Mouse (Mus musculus) liver, embryonic 15.5 days (tissue): Measurements from ENCODE around the gene Fam189a1. TPM values are rescaled to one million over a fixed set of nuclear protein-coding genes. Genes with fewer than 3 reads are reported as not detected.

Source experiments
- ATAC-seq: fragments of 200-750 bp; cut with Nextera tagmentation; 2 replicates; pipeline ENCODE4 v1.8.0; 2017; ENCODE audit warnings: moderate number of reproducible peaks, mild to moderate bottlenecking, moderate library complexity; ENCODE audit not compliant: insufficient read depth
- H3K27ac ChIP-seq: fragments of 300-500 bp; sonication (generic); replicated peaks from 2 replicates; pipeline ENCODE4 v1.5.1; 2015; ENCODE audit warnings: mild to moderate bottlenecking, inconsistent platforms
- H3K27me3 ChIP-seq: fragments of 300-500 bp; sonication (generic); 2 replicates; pipeline ENCODE4 v1.6.1; 2015; ENCODE audit warnings: mild to moderate bottlenecking, inconsistent platforms
- H3K36me3 ChIP-seq: fragments of 300-500 bp; sonication (generic); replicated peaks from 2 replicates; pipeline ENCODE4 v1.6.1; 2015; ENCODE audit warnings: moderate library complexity, mild to moderate bottlenecking, inconsistent platforms
- H3K4me1 ChIP-seq: fragments of 300-500 bp; sonication (generic); replicated peaks from 2 replicates; pipeline ENCODE4 v1.6.1; 2015; ENCODE audit warnings: inconsistent platforms
- H3K4me2 ChIP-seq: fragments of 300-500 bp; sonication (generic); 2 replicates; pipeline ENCODE4 v1.6.1; 2015; ENCODE audit warnings: moderate library complexity, mild to moderate bottlenecking, inconsistent platforms
- H3K4me3 ChIP-seq: fragments of 300-500 bp; sonication (generic); replicated peaks from 2 replicates; pipeline ENCODE4 v1.5.1; 2015; ENCODE audit warnings: mild to moderate bottlenecking, inconsistent platforms
- H3K9ac ChIP-seq: fragments of 300-500 bp; sonication (generic); 2 replicates; pipeline ENCODE4 v1.6.1; 2015; ENCODE audit warnings: moderate library complexity, mild to moderate bottlenecking, inconsistent platforms
- H3K9me3 ChIP-seq: fragments of 300-500 bp; sonication (generic); replicated peaks from 2 replicates; pipeline ENCODE4 v1.6.1; 2016; ENCODE audit warnings: inconsistent platforms
- WGBS: fragments of 180-500 bp; shearing (Covaris S2); methylation state at CpG from one replicate; pipeline ENCODE4 v1.1.7; 2015; ENCODE audit warnings: mixed read lengths; ENCODE audit not compliant: insufficient replicate concordance; 5-methylcytosine and 5-hydroxymethylcytosine counted together
- polyA plus RNA-seq: library from polyadenylated mRNA; unstranded; fragments of >200 nt; fragmentation: Nextera tagmentation; extraction: Ambion mirVana; gene quantifications from 2 replicates; pipeline ENCODE4 v1.2.1, GENCODE M21; 2015

Fam189a1 gene
- polyA plus RNA-seq, 1 experiment from 2014 or later, result not detected

GRCm38 (mm10) chr7:65065457-65065856 lies 90.9 kb downstream of the Fam189a1 start:
- H3K27me3 ChIP-seq, result no peaks in the 10 kb centered on the region
- H3K36me3 ChIP-seq, result no peaks in the 10 kb centered on the region
- no peak overlapping the region for H3K9ac ChIP-seq
- H3K27ac ChIP-seq, result no peak overlapping the region
- no peak overlapping the region for H3K4me2 ChIP-seq
- H3K4me3 ChIP-seq, result no peak overlapping the region
- H3K9me3 ChIP-seq, result no peaks in the 10 kb centered on the region
- no peak for ATAC-seq
- H3K4me1 ChIP-seq, result no peaks in the 10 kb centered on the region
- WGBS, result 71% methylated on average over 7 of the region's 7 CpGs

DNA sequence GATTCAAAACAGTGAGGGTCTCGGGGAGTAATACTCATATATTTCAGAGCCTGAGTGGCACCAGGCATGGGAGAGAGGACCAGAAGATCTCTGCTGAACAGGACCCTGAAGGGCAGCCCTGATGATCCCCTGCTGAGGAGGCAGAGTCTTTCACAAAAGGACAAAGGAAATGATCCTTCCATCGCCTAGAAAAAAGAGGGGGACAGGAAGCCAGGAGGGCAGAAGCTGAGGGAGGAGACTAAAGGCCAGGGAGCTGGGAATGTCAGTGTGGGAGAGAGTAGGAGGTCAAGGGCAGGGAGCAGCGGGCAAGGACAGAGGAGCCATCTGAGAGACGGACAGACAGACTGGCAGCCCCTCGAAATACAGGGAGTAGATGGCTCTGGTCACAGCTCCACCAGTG lies 91.7 kb downstream of the Fam189a1 start:
- Histone ChIP-seq H3K9me3 (no peaks in the 10 kb centered on the region), H3K36me3 (no peaks in the 10 kb centered on the region), H3K27ac (no peak overlapping the region), H3K9ac (no peak overlapping the region), H3K27me3 (no peaks in the 10 kb centered on the region), H3K4me1 (no peaks in the 10 kb centered on the region), H3K4me2 (no peak overlapping the region), H3K4me3 (no peak overlapping the region)
- no peak for ATAC-seq
- WGBS, result 33% methylated on average over 5 of the region's 5 CpGs

- Histone ChIP-seq H3K4me1 (no peaks in the 10 kb centered on the region), H3K4me3 (no peak overlapping the region), H3K36me3 (no peaks in the 10 kb centered on the region), H3K9ac (no peak overlapping the region), H3K4me2 (no peak overlapping the region), H3K27me3 (no peaks in the 10 kb centered on the region), H3K27ac (no peak overlapping the region), H3K9me3 (no peaks in the 10 kb centered on the region)
- no peak for ATAC-seq
- WGBS, result 37% methylated on average over 3 of the region's 3 CpGs
These were observed 92.3 kb downstream of the Fam189a1 start for GRCm38 (mm10) chr7:65064096-65064495.

- no peaks in the 10 kb centered on the region for H3K4me1 ChIP-seq
- WGBS, result 52% methylated on average over 7 of the region's 7 CpGs
- no peaks in the 10 kb centered on the region for H3K27me3 ChIP-seq
- no peak overlapping the region for H3K27ac ChIP-seq
- no peak for ATAC-seq
- no peak overlapping the region for H3K4me3 ChIP-seq
- H3K4me2 ChIP-seq, result no peak overlapping the region
- H3K9me3 ChIP-seq, result no peaks in the 10 kb centered on the region
- no peak overlapping the region for H3K9ac ChIP-seq
- no peaks in the 10 kb centered on the region for H3K36me3 ChIP-seq
These were observed 96.1 kb downstream of the Fam189a1 start for GRCm38 (mm10) chr7:65060163-65060799.

GRCm38 (mm10) chr7:65056864-65057263 lies 99.5 kb downstream of the Fam189a1 start:
- no peak overlapping the region for H3K4me3 ChIP-seq
- H3K36me3 ChIP-seq, result no peaks in the 10 kb centered on the region
- H3K27me3 ChIP-seq, result no peaks in the 10 kb centered on the region
- H3K27ac ChIP-seq, result no peak overlapping the region
- H3K9me3 ChIP-seq, result no peaks in the 10 kb centered on the region
- 69% methylated on average over 6 of the region's 6 CpGs for WGBS
- no peak for ATAC-seq
- no peak overlapping the region for H3K9ac ChIP-seq
- no peaks in the 10 kb centered on the region for H3K4me1 ChIP-seq
- H3K4me2 ChIP-seq, result no peak overlapping the region

- 33% methylated on average over 1 of the region's 1 CpGs for WGBS
- Histone ChIP-seq H3K4me2 (no peak overlapping the region), H3K36me3 (no peaks in the 10 kb centered on the region), H3K27ac (no peak overlapping the region), H3K27me3 (no peaks in the 10 kb centered on the region), H3K4me1 (no peaks in the 10 kb centered on the region), H3K9me3 (no peaks in the 10 kb centered on the region), H3K4me3 (no peak overlapping the region), H3K9ac (no peak overlapping the region)
- no peak for ATAC-seq
These were observed 104.4 kb downstream of the Fam189a1 start for GRCm38 (mm10) chr7:65051986-65052385.

GRCm38 (mm10) chr7:65049236-65049954 lies 107.0 kb downstream of the Fam189a1 start:
- no peak overlapping the region for H3K4me3 ChIP-seq
- no peaks in the 10 kb centered on the region for H3K4me1 ChIP-seq
- no peak overlapping the region for H3K9ac ChIP-seq
- no peak overlapping the region for H3K4me2 ChIP-seq
- H3K27ac ChIP-seq, result no peak overlapping the region
- WGBS, result 74% methylated on average over 18 of the region's 18 CpGs
- H3K27me3 ChIP-seq, result no peaks in the 10 kb centered on the region
- ATAC-seq, result no peak
- H3K9me3 ChIP-seq, result no peaks in the 10 kb centered on the region
- H3K36me3 ChIP-seq, result no peaks in the 10 kb centered on the region

- 39% methylated on average over 5 of the region's 5 CpGs for WGBS
- Histone ChIP-seq H3K36me3 (no peaks in the 10 kb centered on the region), H3K4me1 (no peaks in the 10 kb centered on the region), H3K9me3 (no peaks in the 10 kb centered on the region), H3K9ac (no peak overlapping the region), H3K4me2 (no peak overlapping the region), H3K27me3 (no peaks in the 10 kb centered on the region), H3K4me3 (no peak overlapping the region), H3K27ac (no peak overlapping the region)
- ATAC-seq, result no peak
These were observed 108.7 kb downstream of the Fam189a1 start for GRCm38 (mm10) chr7:65047700-65048099.

- Histone ChIP-seq H3K4me2 (no peak overlapping the region), H3K9me3 (no peaks in the 10 kb centered on the region), H3K27ac (no peak overlapping the region), H3K4me1 (no peaks in the 10 kb centered on the region), H3K36me3 (no peaks in the 10 kb centered on the region), H3K9ac (no peak overlapping the region), H3K27me3 (no peaks in the 10 kb centered on the region), H3K4me3 (no peak overlapping the region)
- 54% methylated on average over 4 of the region's 4 CpGs for WGBS
- no peak for ATAC-seq
These were observed 109.7 kb downstream of the Fam189a1 start for GRCm38 (mm10) chr7:65046690-65047089.

GRCm38 (mm10) chr7:65044280-65044679 lies 112.1 kb downstream of the Fam189a1 start:
- Histone ChIP-seq H3K4me1 (no peaks in the 10 kb centered on the region), H3K9me3 (no peaks in the 10 kb centered on the region), H3K4me2 (no peak overlapping the region), H3K27me3 (no peaks in the 10 kb centered on the region), H3K36me3 (no peaks in the 10 kb centered on the region), H3K4me3 (no peak overlapping the region), H3K27ac (no peak overlapping the region), H3K9ac (no peak overlapping the region)
- 46% methylated on average over 6 of the region's 6 CpGs for WGBS
- ATAC-seq, result no peak

- no peak for ATAC-seq
- H3K4me2 ChIP-seq, result no peak overlapping the region
- WGBS, result 75% methylated on average over 7 of the region's 7 CpGs
These were observed 115.3 kb downstream of the Fam189a1 start for GRCm38 (mm10) chr7:65041106-65041505.

More at GRCm38 (mm10) chr7:65041106-65041505, 115.3 kb downstream of the Fam189a1 start:
- Histone ChIP-seq H3K36me3 (no peaks in the 10 kb centered on the region), H3K27me3 (no peaks in the 10 kb centered on the region), H3K9ac (no peak overlapping the region), H3K9me3 (no peaks in the 10 kb centered on the region), H3K4me1 (no peaks in the 10 kb centered on the region), H3K4me3 (no peak overlapping the region), H3K27ac (no peak overlapping the region)
